Mouse (Mus musculus) gastrocnemius, postnatal 36 days (tissue): ENCODE measurements around the gene Ythdc1. TPM values are rescaled to one million over a fixed set of nuclear protein-coding genes. Genes with fewer than 3 reads are reported as not detected.
A peak's percentile ranks its signal among the peaks of the same experiment; 100 is the strongest.
"Not testable (repeated sequence)": the region's sequence is repeated elsewhere in the genome, so short reads cannot be mapped to it uniquely, and the experiment has no call there.

Experiments used
- DNase-seq, 2 experiments: peaks; one replicate each; pipeline ENCODE4 v3.0.0; 2022
- intact Hi-C: fragments of 180-260 bp; cut with DNase I; formaldehyde crosslinking; loops from one replicate; pipeline ENCODE4 v1.15.1; 2025
- long read RNA-seq, 2 experiments: library from polyadenylated mRNA; stranded (forward); transcript quantifications; one replicate each; pipeline ENCODE4 v2.0.0; 2021
- total RNA-seq, 2 experiments: library from RNA; stranded (reverse); gene quantifications; 2 replicates each; pipeline ENCODE4 v1.2.3; 2021

Ythdc1 gene
- 10 to 100 TPM; 21.2 to 23.5 TPM for total RNA-seq
- long read RNA-seq, experiment 1, partial matches to known transcripts = 3 of 10 reads
- long read RNA-seq, experiment 1, other reads (novel, unspliced or antisense) = 5 of 10 reads
- long read RNA-seq, experiment 2, partial matches to known transcripts = 0 of 16 reads
- long read RNA-seq, experiment 2, other reads (novel, unspliced or antisense) = 10 of 16 reads

DNA sequence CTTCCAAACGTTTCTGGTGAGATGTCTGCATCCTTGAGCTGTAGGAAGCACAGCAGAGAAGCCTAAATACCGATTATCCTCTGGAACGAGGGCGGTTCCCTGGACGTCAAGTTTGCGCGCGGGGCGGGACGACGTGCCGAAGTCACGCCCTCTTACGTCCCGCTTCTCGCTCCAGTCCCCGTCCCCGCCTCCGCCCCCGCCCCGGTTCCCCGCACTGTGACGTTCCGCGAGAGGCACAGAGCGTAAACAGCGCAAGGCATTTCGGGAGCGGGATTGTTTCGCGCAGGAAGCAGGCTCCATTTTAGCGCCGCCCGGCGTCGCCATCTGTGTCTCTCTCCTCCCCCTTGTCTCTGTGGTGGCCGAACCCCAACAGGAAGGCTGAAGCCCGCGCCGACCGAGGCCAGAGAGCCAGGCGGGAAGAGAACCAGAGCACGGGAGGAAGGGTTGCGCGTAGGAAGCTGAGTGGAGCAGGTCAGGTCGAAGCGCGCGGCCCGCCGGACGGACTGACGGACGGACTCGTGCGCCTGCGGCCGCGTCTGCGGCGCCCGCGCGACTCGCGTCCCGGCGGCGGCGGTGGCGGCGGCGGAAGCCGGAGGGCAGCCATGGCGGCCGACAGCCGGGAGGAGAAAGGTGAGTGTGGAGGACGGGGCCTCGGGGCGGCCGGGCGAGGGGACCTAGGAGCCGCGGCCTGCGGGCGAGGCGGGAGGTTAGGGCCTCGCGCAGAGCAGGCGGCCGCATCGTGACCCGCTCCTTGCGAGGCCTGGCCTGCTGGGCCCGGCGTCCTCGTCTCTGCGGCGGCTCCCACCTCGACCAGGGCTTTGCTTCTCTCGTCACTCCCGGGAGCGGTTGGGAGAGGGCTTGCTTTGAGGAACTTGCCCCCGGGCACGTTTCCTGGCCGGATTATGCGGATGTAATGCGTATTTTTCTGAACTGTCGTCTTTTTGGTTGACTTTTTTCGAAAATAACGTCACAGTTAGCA lies at the start of gene Ythdc1:
Ythdc1 (plus strand) TSS at position 260 of the 979 bp plus-strand sequence.
- intact Hi-C loops = no loop called here
- DNase-seq = peak; percentile 86 to 90

DNA sequence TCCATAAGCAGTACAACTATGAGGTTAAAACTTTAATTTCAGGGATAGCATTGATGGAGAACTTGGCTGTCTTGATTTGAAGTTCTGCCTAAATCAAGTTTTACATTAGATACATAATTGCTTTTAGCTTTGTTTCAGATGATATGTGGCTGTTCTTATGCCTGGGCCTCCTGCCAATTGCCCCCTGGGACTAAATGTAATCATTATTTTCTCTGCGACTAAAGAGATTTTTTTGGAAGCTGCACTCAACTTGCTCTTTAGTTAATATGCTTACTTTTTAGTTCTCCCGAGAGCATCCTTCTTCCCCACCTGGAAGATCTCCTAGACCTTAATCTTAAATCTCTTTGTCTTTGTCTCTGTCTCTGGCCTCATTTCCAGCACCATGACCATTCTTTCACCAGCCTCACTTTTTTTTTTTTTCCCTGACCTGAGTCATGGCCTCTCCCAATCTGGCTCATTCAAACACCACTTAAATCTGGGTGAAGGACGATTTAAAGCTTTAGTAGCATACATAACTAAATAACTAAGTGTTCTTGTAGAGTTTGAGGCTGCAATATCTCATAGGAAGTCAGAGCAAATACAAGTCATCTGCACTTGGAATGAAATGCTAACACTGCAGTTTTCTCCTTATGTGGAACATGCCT lies 34.9 kb upstream of the Ythdc1 start:
- DNase-seq = no peak
- intact Hi-C loops = no loop called here

- no peak for DNase-seq
- intact Hi-C loops = no loop called here
These were observed 33.0 kb upstream of the Ythdc1 start for GRCm38 (mm10) chr5:86771010-86771409.

GRCm38 (mm10) chr5:86776941-86777340 lies 27.1 kb upstream of the Ythdc1 start:
- DNase-seq = no peak
- intact Hi-C loops = no loop called here

DNA sequence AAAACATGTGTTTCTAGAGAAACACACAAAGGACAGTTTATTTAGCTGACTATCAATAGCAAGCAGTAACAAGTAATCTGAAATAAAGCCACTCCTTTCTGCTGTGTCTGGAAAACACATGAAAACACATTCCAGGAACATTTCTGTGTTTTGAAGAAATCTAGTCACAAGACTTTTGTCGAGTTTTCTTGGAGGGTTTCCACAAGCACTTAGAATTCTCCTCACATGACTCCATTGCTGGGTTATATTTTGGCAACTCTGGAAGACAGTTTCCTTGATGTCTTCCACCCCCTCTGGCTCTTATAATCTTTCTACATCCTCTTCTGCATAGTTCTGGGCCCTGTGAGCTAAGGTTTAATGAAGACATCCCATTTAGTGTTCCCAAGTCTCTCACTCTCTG lies 25.6 kb upstream of the Ythdc1 start:
- intact Hi-C loops = no loop called here
- DNase-seq = no peak

DNA sequence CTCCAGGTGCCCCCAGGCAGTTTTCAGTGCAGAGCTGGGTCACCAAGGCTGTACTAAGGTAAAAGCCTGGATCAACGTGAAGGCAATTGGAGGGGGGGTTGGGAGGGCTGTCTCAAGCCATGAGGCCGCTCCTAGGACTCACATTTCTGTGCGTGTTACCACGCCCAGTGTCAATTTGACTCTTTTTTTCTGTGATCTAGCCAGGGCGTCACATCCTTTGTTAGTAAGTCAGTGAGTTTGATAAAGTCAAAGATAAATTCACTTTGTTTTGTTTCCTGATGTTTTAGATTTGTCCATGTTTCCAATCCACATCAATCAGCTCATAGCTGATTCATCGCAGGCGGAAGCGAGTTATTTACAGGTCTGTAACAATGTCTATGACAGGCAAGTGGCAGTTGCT lies 21.0 kb upstream of the Ythdc1 start:
- no peak for DNase-seq
- intact Hi-C loops = no loop called here

DNA sequence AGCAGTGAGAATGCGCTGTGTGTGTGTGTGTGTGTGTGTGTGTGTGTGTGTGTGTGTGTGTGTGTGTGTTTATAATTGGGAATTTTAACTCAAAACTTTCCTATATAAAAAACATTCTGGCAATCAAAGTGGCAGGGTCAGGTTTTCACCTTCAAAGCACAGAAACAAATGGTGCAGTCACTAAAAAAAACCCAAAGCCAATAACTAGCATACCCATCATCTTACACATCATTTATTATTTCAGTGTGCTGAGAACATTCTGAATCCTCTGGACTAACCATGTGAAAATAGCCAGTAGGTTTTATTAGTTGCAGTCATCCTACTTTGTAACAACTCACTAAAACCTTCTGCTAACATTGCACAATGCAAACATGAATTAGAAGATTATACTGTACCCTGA lies 19.8 kb upstream of the Ythdc1 start:
- intact Hi-C loops = no loop called here
- no peak for DNase-seq

- DNase-seq = no peak
- intact Hi-C loops = no loop called here
These were observed 17.2 kb upstream of the Ythdc1 start for GRCm38 (mm10) chr5:86786798-86787197.

DNA sequence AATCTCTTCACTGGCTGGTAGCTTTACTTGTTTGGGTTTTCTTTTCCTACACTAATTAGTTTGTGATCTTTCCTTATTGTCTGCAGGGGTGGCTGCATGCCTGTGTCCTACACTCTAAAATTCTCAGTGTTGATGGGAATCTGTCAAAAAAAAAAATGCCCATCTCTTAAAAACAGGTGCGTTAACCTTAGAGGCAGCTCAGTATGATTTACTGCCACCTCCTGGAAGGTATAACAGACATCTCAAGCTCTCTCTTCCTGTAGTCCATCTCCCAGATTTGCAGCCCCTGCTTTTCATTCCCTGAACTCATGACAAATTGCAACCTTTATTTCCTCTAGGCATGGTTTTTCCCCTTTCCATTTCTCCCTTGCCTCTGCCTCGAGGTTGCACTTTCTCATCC lies 14.1 kb upstream of the Ythdc1 start:
- intact Hi-C loops = no loop called here
- no peak for DNase-seq

DNA sequence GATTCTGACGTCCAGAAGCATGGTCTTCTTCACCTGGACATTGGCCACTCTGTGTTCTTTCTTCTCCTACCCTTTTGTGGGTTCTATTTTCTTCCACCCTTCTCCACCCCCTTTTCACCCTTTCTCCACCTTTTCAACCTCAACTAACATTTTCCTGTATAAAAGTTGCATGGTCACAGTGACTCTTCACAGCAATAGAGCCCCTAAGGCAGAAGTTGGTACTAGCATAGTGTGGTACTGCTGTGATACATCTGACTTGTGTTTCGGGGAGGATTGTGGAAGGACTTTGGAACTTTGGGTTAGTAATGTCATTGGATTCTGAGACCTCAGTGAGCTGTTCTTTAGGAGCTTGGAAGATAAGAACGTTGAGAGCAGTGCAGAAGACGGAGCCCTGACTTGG lies 11.8 kb upstream of the Ythdc1 start:
- no peak for DNase-seq
- intact Hi-C loops = no loop called here

DNA sequence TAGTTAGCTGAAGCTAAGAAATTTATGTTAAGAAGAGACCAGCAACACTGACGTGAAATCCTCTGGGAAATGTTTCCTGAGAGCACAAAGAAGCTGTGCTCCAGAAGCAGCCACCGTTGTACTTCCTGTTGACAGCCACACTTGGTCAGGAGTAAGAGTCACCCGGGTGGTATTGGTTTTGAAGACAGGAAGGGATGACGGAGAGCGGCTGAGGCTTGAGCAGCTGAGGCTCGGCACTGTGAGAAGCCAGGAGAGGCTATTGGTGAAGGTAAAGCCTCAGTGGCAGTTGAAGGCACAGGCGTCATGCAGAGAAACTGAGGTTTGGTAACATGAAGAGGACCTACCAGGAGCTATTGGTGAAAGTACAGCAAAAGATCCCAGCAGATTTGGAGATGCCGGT lies 11.2 kb upstream of the Ythdc1 start:
- DNase-seq = no peak
- intact Hi-C loops = no loop called here

GRCm38 (mm10) chr5:86816795-86817194 lies 12.8 kb downstream of the Ythdc1 start:
- DNase-seq = no peak
- intact Hi-C loops = no loop called here

DNA sequence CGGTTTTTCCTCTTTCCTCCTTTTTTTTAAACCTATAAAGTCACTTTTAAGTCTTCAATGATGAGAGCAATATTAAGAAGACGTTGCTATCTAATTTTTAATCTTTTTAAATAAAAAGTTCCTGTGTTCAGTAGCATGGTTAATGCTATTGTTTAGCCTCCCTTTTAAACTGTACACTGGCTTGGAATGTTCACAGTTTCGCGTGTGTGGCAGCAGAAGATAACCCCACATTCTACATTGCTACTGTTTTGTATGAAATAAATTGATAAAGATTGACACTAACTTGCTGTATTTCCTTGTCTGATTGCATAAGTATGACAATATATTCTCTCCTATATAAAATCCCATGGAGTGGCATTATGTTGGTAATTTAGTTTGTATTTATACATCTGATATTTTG lies 32.4 kb downstream of the Ythdc1 start:
- DNase-seq, intact Hi-C loops: not testable (repeated sequence)

GRCm38 (mm10) chr5:86838110-86838509 lies 34.1 kb downstream of the Ythdc1 start:
- DNase-seq = no peak
- intact Hi-C loops = no loop called here

GRCm38 (mm10) chr5:86839472-86839871 lies 35.5 kb downstream of the Ythdc1 start:
- intact Hi-C loops = no loop called here
- DNase-seq = no peak

DNA sequence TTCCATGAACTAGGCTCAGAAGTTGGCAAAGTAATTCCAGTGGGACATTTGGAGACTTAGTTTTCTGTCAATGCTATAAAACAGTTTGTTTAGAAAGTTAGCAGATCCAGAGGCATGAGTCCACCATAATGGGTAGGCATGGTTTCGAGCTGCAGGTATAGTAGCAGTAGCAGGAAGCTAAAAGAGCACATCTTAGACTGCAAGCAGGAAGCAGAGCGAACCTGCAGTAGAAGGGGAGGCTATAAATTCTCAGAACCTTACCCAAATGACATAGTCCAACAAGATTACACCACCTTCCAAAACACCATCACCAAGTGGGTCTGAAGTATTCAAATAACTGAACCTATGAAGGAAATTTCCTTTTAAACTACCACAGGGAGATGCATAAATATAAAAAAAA lies 36.2 kb downstream of the Ythdc1 start:
- intact Hi-C loops = no loop called here
- no peak for DNase-seq

- DNase-seq, intact Hi-C loops: not testable (repeated sequence)
These were observed 37.2 kb downstream of the Ythdc1 start for GRCm38 (mm10) chr5:86841261-86841660.

GRCm38 (mm10) chr5:86850104-86850503 lies 46.1 kb downstream of the Ythdc1 start:
- DNase-seq = no peak
- intact Hi-C loops = no loop called here

GRCm38 (mm10) chr5:86851658-86852057 lies 47.6 kb downstream of the Ythdc1 start:
- intact Hi-C loops = no loop called here
- DNase-seq = no peak

DNA sequence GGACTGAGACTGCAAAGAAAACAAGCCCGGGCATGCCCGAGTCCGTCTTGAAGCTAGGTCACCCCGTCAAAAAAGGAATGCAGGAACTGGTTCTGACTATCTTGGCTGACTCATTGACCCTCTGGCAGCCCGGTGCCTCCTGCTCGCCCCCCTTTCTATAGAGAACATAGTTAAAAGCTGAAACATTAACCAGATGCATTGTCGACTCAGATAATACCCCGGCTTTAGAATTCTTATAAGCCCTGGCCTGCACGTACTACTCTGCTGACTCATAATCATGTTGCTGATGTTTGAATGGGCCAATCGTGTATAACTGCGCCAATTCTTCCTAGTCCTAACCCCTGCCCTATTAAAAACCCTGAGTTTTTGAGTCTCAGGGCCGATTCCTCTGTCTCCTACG lies 52.5 kb downstream of the Ythdc1 start:
- intact Hi-C loops, DNase-seq: not testable (repeated sequence)

DNA sequence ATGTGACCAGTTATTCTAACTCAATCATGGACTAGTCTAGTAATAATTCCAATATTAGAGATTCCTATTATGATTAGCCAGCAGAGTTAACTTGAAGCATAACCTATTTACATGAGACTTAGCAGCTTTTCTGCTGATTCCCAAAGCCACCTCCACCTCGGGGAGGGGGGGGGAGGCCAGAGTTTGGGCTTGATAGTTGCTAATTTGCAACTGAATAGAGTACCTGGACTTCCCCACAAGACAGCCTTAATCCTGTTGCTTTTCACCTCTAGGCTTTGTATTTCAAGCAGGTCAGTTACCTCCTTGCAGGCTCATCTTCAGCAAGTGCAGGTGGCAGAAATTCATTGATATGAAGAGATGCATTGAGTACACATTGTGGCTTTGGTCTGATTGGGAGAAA lies 53.7 kb downstream of the Ythdc1 start:
- intact Hi-C loops = no loop called here
- DNase-seq = no peak
